Mouse (Mus musculus): ENCODE results near the gene Map3k14.

Gene Map3k14

DNA sequence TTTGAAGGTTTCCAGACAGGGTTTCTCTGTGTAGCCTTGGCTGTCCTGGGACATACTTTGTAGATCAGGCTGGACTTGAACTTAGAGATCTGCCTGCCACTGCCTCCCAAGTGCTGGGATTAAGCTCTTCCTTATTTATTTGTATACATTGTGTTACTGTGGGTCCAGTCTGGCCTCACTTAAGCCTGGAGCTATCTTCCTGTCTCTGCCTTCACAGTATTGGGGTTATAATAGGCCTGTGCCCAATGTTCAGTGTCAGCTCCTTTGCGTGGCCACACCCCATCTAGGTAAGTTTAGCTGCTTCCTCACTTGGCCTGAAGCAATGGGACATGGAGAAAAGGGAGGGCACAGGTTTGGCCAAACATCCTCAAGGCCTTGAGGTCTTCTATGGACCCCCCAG is 90.8 kb downstream of the Map3k14 start:
- no peak for DNase-seq (ENCODE audit: low read depth, low spot score)

DNA sequence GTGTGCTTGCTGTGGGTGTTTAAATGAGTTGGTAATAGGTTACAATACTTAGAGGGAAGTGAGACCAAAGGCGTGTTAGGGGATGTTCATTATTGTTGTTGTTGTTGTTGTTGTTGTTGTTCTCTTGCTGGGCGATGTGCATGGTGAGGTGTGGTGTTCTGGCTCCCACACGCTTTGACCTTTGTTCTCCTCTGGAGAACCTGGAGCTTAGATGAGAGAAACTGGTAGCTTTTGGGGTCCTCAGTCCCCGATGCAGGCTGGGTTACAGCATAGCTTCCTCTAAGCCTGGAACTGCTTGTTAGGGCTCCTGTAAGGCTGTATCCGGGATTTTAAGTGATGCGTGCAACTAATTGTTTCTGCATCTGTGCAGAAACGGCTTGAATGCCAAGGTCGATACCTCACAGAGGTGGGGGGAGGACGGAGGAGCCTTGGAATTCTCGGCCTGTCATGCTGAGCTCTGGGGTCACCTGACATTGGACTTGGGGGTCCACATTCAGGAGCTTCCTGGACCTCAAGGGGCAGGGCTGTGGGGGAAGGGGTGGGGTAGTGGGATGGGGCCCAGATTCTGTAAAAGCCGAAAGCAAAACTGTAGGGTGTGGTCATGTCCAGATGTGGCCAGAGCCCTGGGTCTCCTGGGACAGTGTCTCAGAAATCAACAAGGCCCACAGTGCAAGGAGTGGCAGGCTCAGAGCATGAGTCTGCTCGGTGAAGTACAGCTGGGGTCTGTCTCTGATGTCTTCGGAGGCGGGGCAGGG is 91.4 kb downstream of the Map3k14 start:
- no peak for DNase-seq (ENCODE audit: low read depth, low spot score)

DNA sequence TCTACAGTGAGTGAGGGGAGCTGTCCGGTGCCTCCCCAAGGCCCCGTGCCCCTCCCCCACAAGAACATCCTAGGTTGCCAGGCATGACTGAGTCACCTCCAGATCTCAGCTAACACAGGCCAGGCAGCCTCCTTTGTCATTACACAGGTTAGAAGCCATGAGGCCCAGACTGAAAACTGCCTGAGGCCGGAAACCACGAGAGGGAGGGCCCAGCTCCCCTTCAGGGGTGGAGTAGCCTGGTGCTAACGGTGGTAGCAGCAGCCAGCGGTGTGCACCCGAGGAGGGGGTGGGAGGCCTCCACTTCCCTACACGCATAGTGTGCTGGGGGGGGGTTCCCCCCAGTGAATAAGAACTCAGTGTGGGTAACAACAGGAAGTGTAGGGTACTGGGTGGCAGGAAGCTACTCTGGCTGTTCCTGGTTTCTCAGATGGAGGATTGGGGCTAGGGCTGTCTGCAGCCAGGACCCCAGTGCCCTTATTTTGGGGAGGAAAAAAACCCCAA is 92.3 kb downstream of the Map3k14 start:
- no peak for DNase-seq (ENCODE audit: low read depth, low spot score)

DNA sequence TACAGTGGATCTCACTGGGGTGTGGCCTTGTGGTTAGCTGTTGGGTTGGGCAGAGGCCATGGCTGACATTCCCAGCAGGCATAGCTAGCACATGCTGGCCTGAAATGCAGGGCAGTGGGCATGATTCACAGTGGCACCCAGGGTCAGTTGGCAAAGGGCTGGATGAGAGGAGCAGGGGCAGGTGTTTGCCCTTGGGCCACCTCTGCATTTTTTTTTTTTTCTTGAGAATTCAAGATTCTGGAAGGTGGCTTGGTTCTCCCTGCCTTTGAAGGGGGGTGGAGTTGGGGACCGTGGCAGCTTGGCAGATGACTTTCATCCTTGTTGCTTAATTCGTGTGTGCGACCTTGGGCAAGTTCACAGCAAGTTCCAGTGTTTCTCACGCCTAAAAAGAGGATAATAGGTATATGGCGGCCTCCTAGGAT is 92.8 kb downstream of the Map3k14 start:
- DNase-seq (ENCODE audit: low read depth, low spot score) = no peak

DNA sequence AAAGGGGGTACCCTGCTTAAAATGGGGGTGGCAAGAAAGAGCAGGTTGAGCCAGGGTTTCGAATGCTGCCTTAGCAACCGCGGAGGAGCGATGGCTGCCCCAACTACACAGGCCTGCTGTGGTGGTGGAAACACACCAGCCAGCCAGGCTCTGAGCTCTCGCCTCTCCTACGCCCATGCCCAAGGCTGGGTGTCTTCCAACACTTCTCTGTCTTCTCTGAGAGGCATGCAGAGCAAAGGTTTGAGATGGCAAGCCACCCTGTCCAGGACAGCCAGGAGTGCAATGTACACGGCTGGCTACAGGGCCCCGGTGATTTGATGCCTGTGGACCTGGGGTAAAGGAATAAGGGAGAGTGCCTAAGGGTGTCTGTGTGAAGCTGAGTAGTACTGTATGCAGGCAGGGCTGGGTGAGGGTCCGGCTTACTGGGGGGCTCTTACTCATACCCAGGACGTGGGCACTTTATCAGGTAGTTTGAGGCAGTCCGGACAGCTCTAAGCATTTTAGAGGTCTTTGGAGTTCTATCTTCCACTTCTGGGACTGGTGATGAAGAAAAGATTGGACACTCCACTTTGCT is 93.4 kb downstream of the Map3k14 start:
- DNase-seq (ENCODE audit: low read depth, low spot score) = no peak

DNA sequence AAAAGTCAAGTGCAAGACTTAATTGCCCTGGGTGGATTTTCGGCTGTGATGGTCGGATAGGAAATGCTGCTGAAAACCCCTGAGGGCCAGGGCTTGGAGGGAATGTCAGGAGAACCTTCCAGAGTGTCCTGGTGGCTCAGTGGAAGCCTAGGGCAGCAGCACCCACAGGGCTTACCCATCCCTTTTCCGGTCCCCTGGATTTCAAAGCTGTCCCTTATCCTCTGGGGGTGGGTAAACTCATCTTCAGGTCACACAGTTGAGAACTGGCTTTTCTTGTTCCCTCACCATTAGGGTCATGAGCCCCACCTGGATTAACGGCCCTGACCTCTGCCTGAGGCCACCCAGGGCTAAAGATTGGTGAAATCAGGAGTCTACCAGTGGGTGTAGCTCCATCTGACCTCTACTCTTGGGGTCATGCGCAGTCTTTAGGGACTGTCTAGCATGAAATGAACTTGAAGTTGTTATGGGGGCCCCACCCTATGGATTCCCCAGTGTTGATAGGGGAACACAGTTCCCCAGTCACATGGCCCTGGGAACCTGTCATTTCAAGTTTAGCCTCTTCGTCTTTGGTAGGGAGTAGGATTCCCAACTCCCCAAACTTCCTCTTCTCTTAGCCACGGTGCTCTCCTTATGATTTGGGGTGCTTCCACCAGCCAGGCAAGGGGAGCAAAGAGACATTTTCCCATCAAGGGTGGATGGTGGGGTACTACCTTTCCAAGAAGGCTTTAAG is 94.1 kb downstream of the Map3k14 start:
- no peak for DNase-seq (ENCODE audit: low read depth, low spot score)

DNA sequence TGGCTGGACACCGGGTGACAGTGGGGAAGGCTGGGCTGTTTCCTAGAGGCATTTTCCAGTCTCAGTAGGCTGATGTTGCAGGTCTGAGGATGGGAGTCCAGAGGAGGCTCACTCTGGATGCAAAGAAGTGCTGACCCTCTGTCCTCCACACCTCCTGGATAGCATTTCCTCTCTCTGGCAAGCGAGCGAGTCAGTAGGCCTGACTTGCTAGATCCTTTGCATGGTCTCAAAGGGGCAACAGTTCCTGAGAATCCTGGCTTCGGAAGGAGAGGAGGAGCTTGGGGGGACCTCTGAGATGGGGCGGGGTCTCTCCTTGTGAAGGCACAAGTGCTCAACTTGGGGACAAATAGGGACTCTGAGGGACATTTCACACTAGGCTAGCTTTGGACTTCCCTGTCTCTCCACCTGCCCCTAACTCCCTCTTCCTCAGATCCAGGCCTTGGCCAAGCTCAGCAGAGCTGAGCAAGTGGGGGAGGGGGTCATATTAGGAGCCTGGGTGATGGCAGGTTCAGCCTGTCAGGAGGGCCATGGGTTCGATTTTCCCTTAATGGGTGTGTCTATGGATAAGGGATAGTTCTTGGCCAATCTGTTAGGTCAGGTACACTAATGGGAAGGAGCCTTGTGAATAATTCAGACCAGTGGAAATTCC is 94.8 kb downstream of the Map3k14 start:
- DNase-seq (ENCODE audit: low read depth, low spot score) = no peak

DNA sequence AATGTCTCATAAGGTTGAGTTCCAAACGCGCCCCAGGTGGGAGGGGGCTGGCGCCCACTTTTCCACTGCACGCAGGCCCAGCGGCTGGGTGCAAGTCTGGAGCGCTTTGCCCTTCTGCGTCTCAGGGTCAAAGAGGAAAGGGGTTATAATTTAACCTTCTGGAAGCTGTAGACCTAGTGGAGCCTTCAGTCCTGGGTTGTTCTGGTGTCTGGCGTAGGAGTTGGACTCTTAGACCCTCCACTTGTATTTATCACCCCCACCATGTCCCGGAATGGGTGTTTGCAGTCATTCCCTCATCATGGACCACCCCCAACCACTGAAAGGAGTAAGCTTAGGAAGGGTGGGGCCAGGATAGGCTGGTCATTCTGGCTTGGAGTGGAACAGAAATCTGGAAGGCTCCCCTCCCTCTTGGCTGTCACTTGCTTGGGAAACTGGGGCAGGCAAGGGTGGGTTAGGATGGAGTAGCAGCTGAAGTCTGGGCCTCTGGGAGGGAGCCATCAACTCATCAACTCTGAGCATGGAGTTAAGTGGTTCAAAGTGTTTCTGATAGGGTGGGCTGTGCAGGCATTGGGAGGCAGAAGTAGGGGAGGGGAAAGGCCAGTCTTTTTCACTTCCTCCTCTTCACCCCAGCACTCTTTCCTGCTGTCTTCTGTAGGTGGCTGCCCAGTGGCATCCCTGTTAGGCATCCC is 95.4 kb downstream of the Map3k14 start:
- DNase-seq (ENCODE audit: low read depth, low spot score) = no peak

DNA sequence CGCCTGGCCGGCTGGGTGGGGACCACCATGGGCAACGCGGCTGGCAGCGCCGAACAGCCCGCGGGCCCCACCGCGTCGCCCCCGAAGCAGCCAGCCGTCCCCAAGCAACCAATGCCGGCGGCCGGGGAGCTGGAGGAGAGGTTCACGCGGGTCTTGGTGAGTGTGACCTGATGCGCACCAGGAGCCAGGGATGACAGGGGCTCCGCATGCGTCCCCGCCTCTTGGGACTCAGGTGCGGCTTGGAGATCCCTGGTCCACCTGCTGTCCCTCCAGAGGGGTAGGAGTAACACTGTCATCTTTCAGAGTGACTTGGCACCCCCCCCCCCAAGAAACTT is 96.0 kb downstream of the Map3k14 start:
- DNase-seq (ENCODE audit: low read depth, low spot score) = no peak

DNA sequence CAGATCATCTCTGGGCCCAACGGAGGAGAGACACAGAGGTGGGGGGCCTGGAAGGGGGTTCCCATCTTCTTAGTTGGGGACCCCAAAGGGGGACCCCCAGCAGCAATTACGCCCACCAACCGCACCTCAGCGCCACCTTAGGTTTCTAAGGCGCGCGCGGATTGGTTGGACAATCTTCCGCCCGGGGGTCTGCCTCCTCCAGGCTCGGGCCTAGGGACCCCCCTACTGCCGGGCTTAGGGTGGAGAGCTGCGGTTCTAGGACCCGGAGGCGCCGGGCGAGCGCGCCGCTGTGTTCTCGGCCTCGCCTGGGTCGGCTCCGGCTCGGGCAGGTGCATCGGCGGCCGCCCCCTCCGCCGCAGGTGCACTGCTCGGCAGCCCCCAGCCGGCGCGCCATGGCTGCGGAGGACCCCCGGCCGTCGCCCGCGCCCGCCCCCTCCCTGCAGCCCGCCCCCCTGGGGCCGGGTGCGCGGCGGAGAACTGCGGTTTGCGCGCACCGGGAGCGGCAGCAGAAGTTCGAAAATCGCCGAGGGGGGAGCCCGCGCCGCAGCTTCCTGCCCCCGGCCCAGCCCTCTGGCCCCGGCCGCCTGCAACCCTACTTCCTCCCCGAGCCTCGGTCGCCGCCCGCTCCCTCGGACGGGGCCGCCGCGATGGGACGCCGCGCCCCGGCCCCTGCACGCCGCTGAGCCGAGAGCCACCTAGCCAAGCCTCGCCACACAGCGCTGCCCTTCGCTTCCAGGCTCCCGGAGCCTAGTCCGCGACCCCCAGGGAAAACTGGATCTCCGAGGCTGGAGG is 96.6 kb downstream of the Map3k14 start, which contains the start of gene Fmnl1:
Fmnl1 (plus strand) TSS at position 614 of the 792 bp plus-strand sequence.
- DNase-seq (ENCODE audit: low read depth, low spot score) = no peak

DNA sequence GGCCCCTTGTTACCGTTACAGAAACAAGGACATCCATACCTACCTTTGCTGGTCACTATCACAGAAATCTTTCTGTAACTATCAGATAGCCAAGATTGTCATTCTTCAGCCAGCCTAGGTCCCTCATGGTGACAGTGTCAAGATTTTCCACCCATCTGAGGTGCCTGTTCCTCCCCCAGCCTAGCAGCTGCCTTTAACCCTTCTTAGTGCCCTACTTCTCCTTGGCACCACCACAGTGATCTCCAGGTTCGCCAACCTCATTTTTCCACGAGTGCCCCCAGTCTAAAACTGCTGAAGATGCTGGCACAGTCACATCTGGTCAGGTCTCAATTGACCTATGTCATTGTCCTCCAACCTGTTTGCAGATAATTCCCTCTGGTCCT is 97.2 kb downstream of the Map3k14 start:
- no peak for DNase-seq (ENCODE audit: low read depth, low spot score)
